Mouse (Mus musculus): ENCODE data around the gene Rgs12. TPM values are rescaled to one million over a fixed set of nuclear protein-coding genes. Genes with fewer than 3 reads are reported as not detected.
A peak's percentile ranks its signal among the peaks of the same experiment; 100 is the strongest.

Rgs12 gene
- polyA plus RNA-seq, 1 experiment from 2014 or later, result 52.7 TPM

DNA sequence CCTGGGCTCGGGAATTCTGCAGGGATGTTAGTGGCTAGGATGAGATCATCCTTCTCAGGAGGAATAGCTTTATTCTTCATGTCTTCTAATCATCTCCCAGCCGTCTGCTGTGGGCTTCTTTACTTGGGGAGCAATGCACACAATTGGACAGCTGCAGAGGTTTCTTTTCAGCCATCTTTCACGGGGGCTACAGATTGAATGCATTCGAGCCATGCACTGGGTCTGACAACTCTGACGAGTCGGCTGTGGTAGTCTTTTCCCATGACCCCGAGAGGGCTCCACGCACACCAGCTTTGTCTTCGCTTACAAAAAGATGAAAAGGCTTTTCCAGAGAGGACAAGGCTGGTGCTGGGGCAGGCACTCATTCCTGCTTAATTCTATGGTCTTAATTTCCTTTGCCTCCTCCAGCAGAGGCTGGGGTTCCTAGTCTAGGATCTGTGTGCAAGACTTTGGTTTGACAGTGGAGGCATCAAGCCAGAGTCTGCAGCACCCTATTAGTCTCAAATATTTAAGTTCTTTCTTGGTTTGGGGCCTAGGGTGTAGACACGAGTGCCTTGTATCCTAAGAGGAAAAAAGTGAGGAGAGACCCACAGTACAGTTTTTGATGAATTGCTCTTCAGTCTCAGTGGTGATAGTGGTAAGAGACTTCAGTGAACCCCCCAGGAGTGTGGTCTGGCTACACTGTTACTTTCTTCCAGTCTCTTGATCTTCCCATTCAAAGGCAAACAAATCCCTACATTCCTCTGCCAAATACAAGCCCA lies 7.4 kb upstream of the Rgs12 start:
- no peak overlapping the region for H3K4me2 ChIP-seq
- no peak overlapping the region for H3K9ac ChIP-seq
- no peaks in the 10 kb centered on the region for H3K4me1 ChIP-seq
- 0 out of 2 replicates have a peak, but pooled peaks have one; percentile 42 for ATAC-seq (replicated peaks)
- H3K4me3 ChIP-seq, result no peak overlapping the region
- no peaks in the 10 kb centered on the region for H3K36me3 ChIP-seq (replicated peaks)
- no peaks in the 10 kb centered on the region for H3K27me3 ChIP-seq (replicated peaks)
- 12% methylated on average over 10 of the region's 10 CpGs for WGBS
- no peaks in the 10 kb centered on the region for H3K9me3 ChIP-seq
- H3K27ac ChIP-seq, result peak overlapping the region; percentile 36; the same call in 1 of the 2 replicates

DNA sequence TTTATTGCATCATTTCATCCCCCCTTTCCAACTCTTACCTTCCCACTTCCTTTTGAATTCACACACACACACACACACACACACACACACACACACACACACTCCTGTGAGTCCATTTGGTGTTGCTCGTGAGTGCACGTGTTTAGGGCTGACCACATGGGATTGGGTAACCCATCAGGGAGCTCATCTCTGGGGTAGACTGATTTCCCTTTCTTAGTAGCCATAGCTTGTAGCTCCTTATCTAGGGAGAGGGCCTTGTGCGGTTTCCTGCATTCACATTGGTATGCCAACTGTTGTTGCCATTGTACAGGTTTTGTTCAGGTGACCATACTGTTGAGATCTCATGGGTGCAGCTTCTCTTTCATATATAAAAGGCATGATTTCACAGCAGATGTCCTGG lies 5.8 kb upstream of the Rgs12 start:
- WGBS, result 91% methylated on average over 3 of the region's 3 CpGs
- no peak overlapping the region for H3K27ac ChIP-seq

DNA sequence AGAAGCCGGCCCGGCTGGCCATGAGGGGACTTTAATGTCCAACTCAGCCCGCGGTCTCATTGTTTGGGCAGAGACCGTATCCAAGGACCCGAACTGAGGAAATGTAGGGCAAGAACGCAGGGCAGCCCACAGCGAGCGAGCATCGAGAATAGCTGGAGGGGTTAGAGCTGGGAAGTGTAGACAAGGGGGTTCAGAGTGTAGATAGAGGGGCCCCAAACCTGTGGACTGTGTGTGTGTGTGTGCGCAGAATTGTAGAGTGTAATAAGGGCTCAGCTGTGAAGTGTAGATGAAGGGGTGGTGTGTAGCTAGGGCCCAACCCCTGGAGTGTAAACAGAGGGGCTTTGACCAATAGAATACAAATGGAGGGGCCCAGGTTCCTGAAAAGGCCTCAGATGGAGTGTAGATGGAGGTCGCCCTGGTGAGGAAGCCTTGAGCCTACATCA lies 545 bp downstream of the Rgs12 start:
- no peaks in the 10 kb centered on the region for H3K27me3 ChIP-seq (replicated peaks)
- H3K4me2 ChIP-seq, result peak overlapping the region; percentile 74
- under 1% methylated on average over 12 of the region's 12 CpGs for WGBS
- no peaks in the 10 kb centered on the region for H3K36me3 ChIP-seq (replicated peaks)
- ATAC-seq (replicated peaks), result peak; percentile 67
- peak overlapping the region; percentile 89 for H3K27ac ChIP-seq
- H3K4me3 ChIP-seq, result peak overlapping the region; percentile 80
- H3K4me1 ChIP-seq, result peaks cover 30% of the 10 kb centered on the region
- no peaks in the 10 kb centered on the region for H3K9me3 ChIP-seq
- peak overlapping the region; percentile 95 for H3K9ac ChIP-seq

More for the DNA sequence above, 5.8 kb upstream of the Rgs12 start:
- Histone ChIP-seq H3K4me1 (no peaks in the 10 kb centered on the region), H3K27me3 (replicated peaks) (no peaks in the 10 kb centered on the region), H3K36me3 (replicated peaks) (no peaks in the 10 kb centered on the region), H3K4me2 (no peak overlapping the region), H3K4me3 (no peak overlapping the region), H3K9ac (no peak overlapping the region), H3K9me3 (no peaks in the 10 kb centered on the region)
- ATAC-seq (replicated peaks), result no peak

DNA sequence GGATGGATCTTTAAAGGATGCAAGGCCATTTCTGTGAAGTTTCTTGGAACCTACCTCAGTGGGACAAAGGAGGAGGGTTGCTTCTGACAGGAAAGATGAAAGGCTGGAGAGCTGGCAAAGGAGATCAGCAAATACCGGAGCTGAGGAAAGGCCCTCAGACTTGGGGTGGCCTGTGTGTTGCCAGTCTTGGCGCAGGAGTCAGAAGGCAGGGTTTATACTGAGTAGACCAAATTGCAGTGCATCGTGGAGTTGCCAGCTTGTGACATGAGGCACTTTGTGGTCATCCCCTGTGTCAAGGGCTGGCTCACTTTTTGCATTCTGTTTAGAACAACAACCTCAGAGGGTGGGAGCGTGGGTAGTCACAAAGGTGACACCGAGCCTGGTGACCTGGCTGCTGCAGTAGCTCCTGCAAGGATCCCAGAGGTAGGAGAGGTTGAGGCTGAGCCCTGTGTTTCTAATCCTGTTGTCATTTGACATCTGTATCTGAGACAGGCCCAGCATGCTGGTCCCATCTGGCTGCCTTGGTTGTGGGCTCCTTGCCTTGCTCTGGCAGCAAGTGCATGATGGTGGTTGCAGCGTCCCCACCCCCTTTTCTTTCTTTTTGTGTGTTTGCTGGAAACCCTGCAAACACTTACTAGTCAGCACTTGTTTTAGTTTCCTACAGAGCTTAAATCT lies 1.4 kb downstream of the Rgs12 start:
- Histone ChIP-seq H3K27ac (peak overlapping the region; percentile 89), H3K27me3 (replicated peaks) (no peaks in the 10 kb centered on the region), H3K9me3 (no peaks in the 10 kb centered on the region), H3K36me3 (replicated peaks) (no peaks in the 10 kb centered on the region), H3K4me2 (peak overlapping the region; percentile 74), H3K4me3 (peak overlapping the region; percentile 80), H3K9ac (peak overlapping the region; percentile 95; the same call in 1 of the 2 replicates), H3K4me1 (peaks cover 38% of the 10 kb centered on the region)
- WGBS, result 52% methylated on average over 6 of the region's 6 CpGs
- ATAC-seq (replicated peaks), result no peak

DNA sequence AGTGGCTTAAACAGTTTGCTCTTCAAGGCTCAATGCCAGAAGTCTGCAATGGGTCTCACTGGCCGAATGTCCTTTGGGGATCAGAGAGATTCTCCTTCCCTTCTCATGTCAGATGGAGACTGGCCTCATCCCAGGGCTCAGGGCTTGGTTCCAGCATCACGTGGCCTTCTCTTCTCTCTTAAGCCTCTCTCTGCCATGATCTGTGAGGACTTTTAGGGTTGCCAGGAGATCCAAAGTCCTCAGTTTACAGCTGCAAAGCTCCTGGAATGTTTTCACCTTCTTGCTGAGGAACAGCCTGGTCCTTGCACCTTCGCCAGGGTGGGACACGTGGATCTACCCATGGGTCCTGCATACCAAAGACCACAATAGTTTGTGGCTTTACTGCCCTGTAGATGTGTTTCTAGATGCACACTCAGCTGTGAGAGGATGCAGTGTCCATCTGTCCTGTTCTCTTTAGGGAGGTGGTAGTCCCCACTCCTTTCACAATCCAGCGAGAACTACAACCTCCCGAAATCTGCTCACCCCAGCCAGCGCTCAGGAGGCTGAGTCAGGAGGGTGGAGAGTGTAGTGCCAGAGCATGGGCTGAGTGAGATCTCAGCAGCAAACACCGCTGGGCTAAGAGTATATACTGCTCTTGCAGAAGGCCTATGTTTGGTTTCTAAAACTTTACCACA lies 2.1 kb downstream of the Rgs12 start:
- Histone ChIP-seq H3K9me3 (no peaks in the 10 kb centered on the region), H3K27ac (no peak overlapping the region; the same call in 1 of the 2 replicates), H3K4me1 (peaks cover 43% of the 10 kb centered on the region), H3K9ac (no peak overlapping the region), H3K4me3 (peak overlapping the region; percentile 80; the same call in 1 of the 2 replicates), H3K36me3 (replicated peaks) (no peaks in the 10 kb centered on the region), H3K4me2 (peak overlapping the region; percentile 74), H3K27me3 (replicated peaks) (no peaks in the 10 kb centered on the region)
- 89% methylated on average over 8 of the region's 8 CpGs for WGBS
- ATAC-seq (replicated peaks), result no peak

DNA sequence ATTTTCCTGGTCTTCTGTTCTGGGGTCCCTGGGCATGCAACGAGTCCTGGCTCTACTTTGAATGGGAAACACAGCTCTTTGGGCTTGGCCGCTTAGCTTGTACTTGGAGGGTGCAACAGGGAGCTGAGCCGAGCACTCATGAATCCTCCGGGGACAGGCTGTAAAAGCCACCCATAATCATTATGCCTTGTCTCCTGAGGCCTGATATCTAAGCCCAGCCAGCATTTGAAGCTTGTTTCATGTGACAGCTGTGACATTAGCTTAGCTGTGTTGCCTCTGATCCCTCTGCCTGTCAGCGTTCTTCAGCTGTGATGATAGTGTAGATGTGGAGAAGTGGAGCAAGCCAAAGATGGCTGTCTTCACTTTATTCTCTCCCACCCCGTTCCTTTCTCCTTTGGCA lies 5.3 kb downstream of the Rgs12 start:
- H3K4me3 ChIP-seq, result no peak overlapping the region
- H3K4me2 ChIP-seq, result 0 out of 2 replicates have a peak overlapping the region, but pooled peaks have one; percentile 6

DNA sequence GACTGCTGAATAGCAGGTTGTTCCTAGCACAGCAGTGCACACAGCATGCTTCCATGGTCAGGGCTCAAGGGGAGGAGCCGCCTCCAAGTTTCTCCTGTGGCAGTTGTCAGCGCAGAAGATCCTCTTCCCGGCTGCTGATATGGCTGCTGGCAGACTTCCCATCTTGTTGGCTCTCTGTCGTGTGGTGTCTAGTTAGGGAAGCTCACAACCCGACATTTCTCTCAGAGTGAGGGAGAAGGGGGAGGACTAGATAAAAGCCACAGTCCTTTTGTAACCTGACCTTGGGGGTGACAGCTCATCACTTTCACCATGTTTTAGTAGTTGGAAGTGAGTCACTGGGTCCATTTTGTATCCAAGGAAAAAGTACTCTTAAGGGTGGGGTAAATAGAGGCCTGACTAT lies 6.4 kb downstream of the Rgs12 start:
- 59% methylated on average over 5 of the region's 5 CpGs for WGBS
- no peak for ATAC-seq (replicated peaks)
- H3K4me1 ChIP-seq, result peaks cover 49% of the 10 kb centered on the region

More for the DNA sequence above, 5.3 kb downstream of the Rgs12 start:
- Histone ChIP-seq H3K27me3 (replicated peaks) (no peaks in the 10 kb centered on the region), H3K36me3 (replicated peaks) (no peaks in the 10 kb centered on the region), H3K9ac (no peak overlapping the region), H3K4me1 (peaks cover 58% of the 10 kb centered on the region), H3K27ac (peak overlapping the region; percentile 16; the same call in 1 of the 2 replicates), H3K9me3 (no peaks in the 10 kb centered on the region)
- no peak for ATAC-seq (replicated peaks)
- 40% methylated on average over 6 of the region's 6 CpGs for WGBS

DNA sequence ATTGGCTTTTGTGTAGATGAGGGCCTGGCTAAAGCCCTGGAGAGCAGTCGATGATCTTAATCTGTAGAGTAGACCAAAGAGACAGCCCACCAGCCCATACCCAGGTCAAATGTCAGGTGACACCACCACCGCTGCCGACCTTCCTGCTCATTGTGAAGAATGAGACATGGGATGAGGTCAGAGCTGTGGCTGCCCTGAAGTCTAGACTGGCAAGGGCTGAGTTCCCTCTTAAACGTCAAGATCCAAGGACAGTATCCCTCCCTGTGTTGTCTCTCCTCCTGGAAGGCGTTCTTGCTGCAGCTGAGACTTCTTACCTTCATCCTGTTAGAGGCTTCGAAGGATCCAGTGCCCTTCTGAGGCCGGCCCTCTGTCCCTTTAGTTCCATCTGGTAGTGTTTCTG lies 6.9 kb downstream of the Rgs12 start:
- ATAC-seq (replicated peaks), result no peak
- Histone ChIP-seq H3K36me3 (replicated peaks) (no peaks in the 10 kb centered on the region), H3K4me1 (peaks cover 44% of the 10 kb centered on the region), H3K9me3 (no peaks in the 10 kb centered on the region), H3K27me3 (replicated peaks) (no peaks in the 10 kb centered on the region), H3K27ac (no peak overlapping the region), H3K4me3 (no peak overlapping the region), H3K9ac (no peak overlapping the region), H3K4me2 (no peak overlapping the region)
- 82% methylated on average over 7 of the region's 7 CpGs for WGBS

More for the DNA sequence above, 6.4 kb downstream of the Rgs12 start:
- Histone ChIP-seq H3K27ac (no peak overlapping the region), H3K9ac (no peak overlapping the region), H3K27me3 (replicated peaks) (no peaks in the 10 kb centered on the region), H3K36me3 (replicated peaks) (no peaks in the 10 kb centered on the region), H3K4me3 (no peak overlapping the region), H3K4me2 (no peak overlapping the region), H3K9me3 (no peaks in the 10 kb centered on the region)

DNA sequence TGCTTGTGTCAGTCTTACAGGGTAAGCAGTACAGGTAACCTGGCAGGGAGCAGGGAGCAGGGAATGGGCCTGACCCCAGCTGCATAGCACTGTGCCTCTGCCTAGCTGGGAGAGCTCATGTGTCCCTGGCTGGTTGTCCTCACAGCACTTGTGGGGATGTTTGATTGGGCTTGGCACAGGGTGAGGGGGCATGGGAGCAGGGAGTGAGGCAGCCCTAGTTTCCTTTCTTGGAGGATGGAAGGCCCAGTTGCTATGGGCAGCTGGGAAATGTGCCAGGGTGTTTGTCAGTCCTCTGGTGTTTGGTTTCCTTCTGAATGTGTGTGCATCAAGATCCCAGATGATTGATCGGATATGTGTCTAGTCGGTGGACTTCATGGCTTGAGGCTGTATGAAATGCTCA lies 7.8 kb downstream of the Rgs12 start:
- ATAC-seq (replicated peaks), result 0 out of 2 replicates have a peak, but pooled peaks have one; percentile 41
- H3K27ac ChIP-seq, result 0 out of 2 replicates have a peak overlapping the region, but pooled peaks have one; percentile 31

DNA sequence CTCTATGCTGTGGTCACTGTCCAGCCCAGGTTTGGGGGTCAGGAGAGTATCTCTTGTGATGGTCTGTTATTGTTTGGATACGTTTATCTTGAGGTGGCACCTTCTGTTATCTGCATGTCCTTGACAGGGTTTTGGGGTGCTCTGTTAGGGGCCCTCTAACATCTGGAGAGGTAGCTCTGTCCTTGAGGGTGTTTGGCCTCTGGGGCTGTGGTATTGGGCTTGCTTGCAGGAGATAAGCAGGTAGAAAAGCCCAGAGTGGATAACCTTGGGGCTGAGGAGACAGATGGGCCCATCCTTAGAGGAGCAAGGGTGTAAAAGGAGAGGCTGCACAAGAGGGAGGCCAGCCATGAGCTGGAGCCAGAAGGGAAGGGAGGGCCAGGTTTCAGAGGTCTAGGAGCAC lies 10.8 kb downstream of the Rgs12 start:
- 97% methylated on average over 1 of the region's 1 CpGs for WGBS
- H3K27ac ChIP-seq, result no peak overlapping the region
- no peaks in the 10 kb centered on the region; the same call in 1 of the 2 replicates for H3K36me3 ChIP-seq (replicated peaks)
- ATAC-seq (replicated peaks), result no peak
- H3K9ac ChIP-seq, result no peak overlapping the region
- no peaks in the 10 kb centered on the region for H3K27me3 ChIP-seq (replicated peaks)
- H3K4me1 ChIP-seq, result peaks cover 25% of the 10 kb centered on the region
- no peak overlapping the region for H3K4me2 ChIP-seq
- H3K4me3 ChIP-seq, result no peak overlapping the region
- no peaks in the 10 kb centered on the region for H3K9me3 ChIP-seq

More for the DNA sequence above, 7.8 kb downstream of the Rgs12 start:
- Histone ChIP-seq H3K4me3 (no peak overlapping the region), H3K27me3 (replicated peaks) (no peaks in the 10 kb centered on the region), H3K4me2 (no peak overlapping the region), H3K9ac (no peak overlapping the region), H3K9me3 (no peaks in the 10 kb centered on the region), H3K36me3 (replicated peaks) (no peaks in the 10 kb centered on the region), H3K4me1 (peaks cover 40% of the 10 kb centered on the region)
- WGBS, result 58% methylated on average over 2 of the region's 2 CpGs

DNA sequence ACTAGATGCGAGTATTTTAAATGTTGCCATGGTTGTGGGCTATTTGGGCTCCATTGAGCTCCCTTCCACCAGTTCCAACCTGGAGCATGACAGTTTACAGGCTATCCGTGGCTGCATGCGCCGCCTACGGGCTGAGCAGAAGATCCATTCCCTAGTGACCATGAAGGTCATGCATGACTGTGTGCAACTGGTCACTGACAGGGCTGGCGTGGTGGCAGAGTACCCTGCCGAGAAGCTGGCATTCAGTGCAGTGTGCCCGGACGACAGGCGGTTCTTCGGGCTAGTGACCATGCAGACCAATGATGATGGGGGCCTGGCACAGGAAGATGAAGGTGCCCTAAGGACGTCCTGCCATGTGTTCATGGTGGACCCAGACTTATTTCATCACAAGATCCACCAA lies 16.3 kb downstream of the Rgs12 start:
- no peak overlapping the region for H3K27ac ChIP-seq
- no peak overlapping the region for H3K4me2 ChIP-seq
- peaks cover 16% of the 10 kb centered on the region for H3K36me3 ChIP-seq (replicated peaks)
- peaks cover 3% of the 10 kb centered on the region; the same call in 1 of the 2 replicates for H3K4me1 ChIP-seq
- no peaks in the 10 kb centered on the region for H3K9me3 ChIP-seq
- H3K27me3 ChIP-seq (replicated peaks), result no peaks in the 10 kb centered on the region
- H3K4me3 ChIP-seq, result no peak overlapping the region
- no peak for ATAC-seq (replicated peaks)
- no peak overlapping the region for H3K9ac ChIP-seq
- 94% methylated on average over 12 of the region's 12 CpGs for WGBS

DNA sequence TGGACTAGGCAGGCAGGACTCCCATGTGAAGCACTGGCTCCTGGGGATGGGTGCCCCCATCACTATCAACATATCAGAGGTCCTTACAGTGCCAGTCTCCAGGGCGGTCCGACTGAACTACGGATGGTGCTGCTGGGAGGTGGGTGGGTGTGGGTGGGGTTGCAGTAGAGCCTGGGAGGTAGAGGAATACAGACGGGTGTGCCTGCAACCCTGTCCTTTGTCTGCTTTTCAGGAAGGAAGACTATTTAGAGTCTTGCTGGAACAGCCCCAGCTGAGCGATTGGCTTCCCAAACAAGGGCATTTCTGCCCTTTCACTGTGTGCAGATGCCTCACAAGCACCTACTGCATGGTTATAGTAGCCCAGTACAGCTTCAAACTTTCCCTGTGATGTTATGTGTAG lies 19.1 kb downstream of the Rgs12 start:
- WGBS, result 91% methylated on average over 5 of the region's 5 CpGs
- Histone ChIP-seq H3K36me3 (replicated peaks) (peaks cover 16% of the 10 kb centered on the region), H3K4me2 (no peak overlapping the region), H3K9ac (no peak overlapping the region), H3K9me3 (no peaks in the 10 kb centered on the region), H3K4me1 (peaks cover 3% of the 10 kb centered on the region; the same call in 1 of the 2 replicates), H3K27ac (no peak overlapping the region), H3K27me3 (replicated peaks) (no peaks in the 10 kb centered on the region), H3K4me3 (no peak overlapping the region)
- ATAC-seq (replicated peaks), result no peak

Data from midbrain, embryonic 15.5 days (tissue).